Mouse (Mus musculus) cerebellum, adult 11-12 months (tissue): Measurements from ENCODE around the gene Gga1.

ENCODE experiments used
- DNase-seq: peaks from one replicate; pipeline ENCODE4 v3.0.0; 2022

Gga1 gene

GRCm38 (mm10) chr15:78914823-78915659, 38.1 kb downstream of the Gga1 start:
- peak; percentile 67 for DNase-seq

- DNase-seq, result peak; percentile 83
Measured at GRCm38 (mm10) chr15:78915660-78916017, 38.6 kb downstream of the Gga1 start.

GRCm38 (mm10) chr15:78916052-78916826, 39.2 kb downstream of the Gga1 start:
- peak; percentile 79 for DNase-seq

DNA sequence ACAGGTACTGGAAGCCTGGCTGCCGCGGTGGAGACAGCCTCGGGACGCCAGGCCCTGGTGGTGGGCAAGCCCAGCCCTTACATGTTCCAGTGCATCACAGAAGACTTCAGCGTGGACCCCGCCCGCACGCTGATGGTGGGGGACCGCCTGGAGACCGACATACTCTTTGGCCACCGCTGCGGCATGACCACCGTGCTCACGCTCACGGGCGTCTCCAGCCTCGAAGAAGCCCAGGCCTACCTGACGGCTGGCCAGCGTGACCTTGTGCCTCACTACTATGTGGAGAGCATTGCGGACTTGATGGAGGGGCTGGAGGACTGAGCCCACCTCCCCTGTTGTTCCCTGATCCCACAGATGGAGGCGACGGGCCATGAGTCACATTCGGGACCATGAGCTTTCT, 41.1 kb downstream of the Gga1 start:
- DNase-seq, result peak; percentile 60

DNA sequence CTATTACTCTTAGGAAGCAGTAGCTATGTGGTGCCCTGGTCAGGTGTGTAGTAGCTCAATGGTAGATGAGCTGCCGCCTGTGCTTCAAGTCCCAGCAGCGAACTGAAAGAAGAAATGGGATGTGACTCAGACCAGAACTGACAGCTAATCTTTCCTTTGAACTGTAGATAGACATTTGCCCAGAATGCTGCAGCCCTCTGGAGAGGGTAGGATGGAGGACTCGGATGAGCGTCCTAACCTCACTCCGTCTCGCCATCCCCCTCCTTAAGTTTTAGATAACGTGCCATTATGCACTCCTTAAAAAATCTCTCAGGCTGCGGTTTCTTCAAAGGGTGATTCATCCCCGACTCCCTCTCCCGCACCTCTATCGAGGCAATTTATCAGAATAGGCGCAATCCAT, 42.9 kb downstream of the Gga1 start:
- no peak for DNase-seq

GRCm38 (mm10) chr15:78922700-78923099, 45.7 kb downstream of the Gga1 start:
- no peak for DNase-seq

GRCm38 (mm10) chr15:78923585-78923984, 46.6 kb downstream of the Gga1 start:
- peak; percentile 35 for DNase-seq

- DNase-seq, result no peak
Measured at GRCm38 (mm10) chr15:78925129-78925528, 48.1 kb downstream of the Gga1 start.

- DNase-seq, result peak; percentile 85
Measured at GRCm38 (mm10) chr15:78926021-78926919, 49.3 kb downstream of the Gga1 start, which contains the start of gene Lgals1. Lgals1 (plus strand) TSS chr15:78926725.

DNA sequence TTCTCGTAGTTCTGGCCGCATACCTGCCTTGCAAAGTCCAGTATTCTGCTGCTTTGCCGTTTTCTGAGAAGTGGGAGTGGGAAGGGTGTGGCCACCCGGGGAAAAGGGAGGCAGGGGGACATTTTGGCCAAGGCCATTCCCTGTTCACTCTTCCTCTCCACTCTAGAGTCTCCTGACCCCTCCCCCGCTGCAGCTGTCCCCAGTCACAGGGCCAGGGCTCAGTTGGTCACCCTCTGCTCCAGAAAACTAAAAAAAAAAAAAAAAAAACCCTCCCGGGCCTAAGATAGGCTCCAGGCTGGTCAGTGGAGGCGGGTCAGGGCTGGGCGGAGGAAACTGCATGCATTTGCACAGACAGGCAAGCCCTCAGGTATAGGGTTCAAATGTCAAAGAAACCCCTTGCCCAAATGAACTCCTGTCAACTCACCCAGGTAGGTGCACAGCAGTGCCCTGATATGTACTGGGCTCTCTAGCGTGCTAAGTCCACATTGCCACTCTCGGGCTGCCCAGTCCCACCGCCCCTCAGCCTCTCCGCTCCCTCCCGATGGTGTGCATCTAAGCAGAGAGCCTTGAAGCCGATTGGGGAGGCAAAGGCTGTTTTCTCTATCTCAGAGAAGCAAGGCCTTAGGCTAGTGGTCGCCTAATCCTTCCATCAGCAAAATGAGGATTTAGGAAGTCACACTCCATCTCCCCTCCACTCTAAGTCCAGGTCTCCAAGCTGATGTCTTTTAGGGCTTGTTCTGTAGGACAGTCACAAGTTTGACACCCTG, 50.2 kb downstream of the Gga1 start:
- peak; percentile 63 for DNase-seq

DNA sequence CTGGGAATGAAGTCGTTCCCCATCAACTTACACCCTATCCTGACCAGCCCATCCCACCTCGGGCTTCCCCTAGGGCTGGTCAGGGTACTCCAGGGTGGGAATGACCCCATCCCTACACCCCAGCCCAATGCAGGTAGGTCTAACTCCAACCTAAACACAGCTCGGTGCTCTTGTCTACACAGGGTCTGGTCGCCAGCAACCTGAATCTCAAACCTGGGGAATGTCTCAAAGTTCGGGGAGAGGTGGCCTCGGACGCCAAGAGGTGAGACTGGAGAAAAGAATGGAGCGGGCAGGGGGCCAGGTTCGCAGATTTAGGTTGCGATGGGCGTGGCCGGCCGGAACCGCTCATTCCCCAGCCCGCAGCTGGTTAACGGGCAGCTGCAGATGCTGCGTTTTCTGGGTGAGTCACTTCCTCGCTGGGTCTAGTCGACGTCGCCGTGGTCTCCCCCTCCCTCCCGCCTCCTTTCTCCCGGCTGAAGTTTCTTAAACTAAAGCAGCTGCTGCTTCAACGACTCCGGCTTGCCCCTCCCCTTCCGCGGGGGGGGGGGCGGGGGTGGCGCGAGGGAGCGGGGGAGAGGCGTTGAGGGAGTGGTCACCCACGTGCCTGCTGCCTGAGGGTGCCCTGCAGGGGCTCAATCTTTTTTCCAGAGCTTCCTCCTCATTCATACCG, 50.9 kb downstream of the Gga1 start:
- DNase-seq, result peak; percentile 49

DNA sequence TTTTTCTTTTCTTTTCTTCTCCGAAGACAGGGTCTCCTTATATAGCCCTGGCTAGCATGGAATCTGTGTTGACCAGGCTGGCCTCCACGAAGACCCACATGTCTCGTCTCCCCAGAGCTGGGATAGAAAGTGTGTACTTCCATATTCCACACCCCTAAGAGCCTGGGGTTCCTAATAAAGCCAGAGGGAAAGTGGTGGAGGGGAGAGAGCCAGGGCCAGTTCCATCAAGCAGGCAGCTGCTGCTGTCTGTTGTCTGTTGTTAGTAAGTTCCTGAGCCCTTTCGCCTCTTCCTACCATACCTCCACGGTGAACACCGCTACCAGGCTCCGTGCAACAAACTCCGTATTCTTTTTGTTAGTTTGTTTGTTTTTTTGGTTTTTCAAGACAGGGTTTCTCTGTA, 51.5 kb downstream of the Gga1 start:
- no peak for DNase-seq

GRCm38 (mm10) chr15:78930192-78930706, 53.3 kb downstream of the Gga1 start:
- DNase-seq, result no peak

DNA sequence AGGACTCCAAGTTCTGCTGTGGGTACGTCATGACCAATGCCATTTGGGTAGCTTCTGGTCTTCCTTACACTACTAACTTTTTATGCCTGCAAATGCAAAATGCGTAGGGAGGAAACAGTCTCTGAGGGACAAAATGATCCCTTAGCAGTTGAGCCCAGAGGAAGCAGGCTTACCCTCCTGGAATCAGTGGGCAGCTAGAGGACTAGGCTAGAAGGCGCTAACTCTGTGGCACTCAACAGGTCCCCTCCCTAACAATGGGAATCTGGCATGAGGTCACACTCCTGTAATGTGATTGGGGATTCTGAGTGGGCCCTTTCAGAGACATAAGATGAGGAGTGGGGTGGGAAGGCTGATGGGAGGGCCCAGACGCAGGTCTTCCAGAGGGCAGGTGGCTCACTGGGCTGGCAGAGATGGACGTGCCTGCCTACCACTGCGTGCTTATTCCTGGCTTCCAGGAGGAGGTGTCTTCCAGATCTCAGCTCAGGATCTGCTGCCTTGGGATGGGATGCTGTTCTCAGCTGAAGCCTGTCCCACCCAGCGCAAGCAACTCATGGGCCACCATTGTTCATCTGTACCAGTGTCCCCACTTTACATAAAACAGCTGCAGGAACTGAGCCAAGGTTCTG, 53.9 kb downstream of the Gga1 start:
- DNase-seq, result no peak

GRCm38 (mm10) chr15:78931577-78931976, 54.6 kb downstream of the Gga1 start:
- DNase-seq, result peak; percentile 52

GRCm38 (mm10) chr15:78934784-78935320, 57.9 kb downstream of the Gga1 start, which contains the start of gene Nol12:
Nol12 (plus strand) TSS chr15:78934933.
- DNase-seq, result peak; percentile 82

DNA sequence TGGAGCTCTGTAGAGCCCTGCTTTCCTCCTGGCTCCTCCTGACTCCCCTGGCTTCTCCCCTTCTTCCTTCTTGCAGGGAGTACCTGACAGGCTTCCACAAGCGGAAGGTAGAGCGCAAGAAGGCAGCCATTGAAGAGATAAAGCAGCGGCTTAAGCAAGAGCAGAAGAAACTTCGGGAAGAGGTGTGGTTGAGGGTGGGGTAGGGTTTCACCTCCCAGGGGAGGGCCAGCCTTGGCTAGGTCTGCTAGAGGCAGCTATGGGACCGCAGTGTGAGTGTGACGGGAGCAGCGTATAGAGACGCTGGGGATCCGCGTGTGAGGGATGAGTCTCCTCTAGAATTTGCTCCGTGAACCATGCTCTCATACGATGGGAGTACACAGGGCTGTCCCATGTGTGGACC, 59.4 kb downstream of the Gga1 start:
- no peak for DNase-seq

GRCm38 (mm10) chr15:78937311-78937710, 60.3 kb downstream of the Gga1 start:
- no peak for DNase-seq

GRCm38 (mm10) chr15:78937963-78938362, 61.0 kb downstream of the Gga1 start:
- DNase-seq, result peak; percentile 37

DNA sequence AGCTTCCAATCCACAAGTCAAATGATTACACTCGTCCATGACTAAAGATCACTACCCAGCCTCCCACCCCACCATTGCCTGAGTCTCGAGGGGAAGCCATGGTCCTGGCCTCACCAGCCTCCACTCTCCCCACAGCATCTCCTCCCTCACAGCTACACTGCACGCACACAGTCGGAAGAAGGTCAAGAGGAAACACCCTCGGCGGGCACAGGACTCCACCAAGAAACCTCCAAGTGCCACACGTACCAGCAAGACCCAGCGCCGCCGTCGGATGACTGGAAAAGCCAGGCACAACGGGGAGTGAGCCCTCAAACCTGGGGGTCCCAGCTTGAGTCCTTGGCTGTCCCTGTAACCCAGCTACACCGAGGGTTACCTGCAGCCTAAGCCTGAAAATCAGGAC, 63.3 kb downstream of the Gga1 start:
- no peak for DNase-seq

DNA sequence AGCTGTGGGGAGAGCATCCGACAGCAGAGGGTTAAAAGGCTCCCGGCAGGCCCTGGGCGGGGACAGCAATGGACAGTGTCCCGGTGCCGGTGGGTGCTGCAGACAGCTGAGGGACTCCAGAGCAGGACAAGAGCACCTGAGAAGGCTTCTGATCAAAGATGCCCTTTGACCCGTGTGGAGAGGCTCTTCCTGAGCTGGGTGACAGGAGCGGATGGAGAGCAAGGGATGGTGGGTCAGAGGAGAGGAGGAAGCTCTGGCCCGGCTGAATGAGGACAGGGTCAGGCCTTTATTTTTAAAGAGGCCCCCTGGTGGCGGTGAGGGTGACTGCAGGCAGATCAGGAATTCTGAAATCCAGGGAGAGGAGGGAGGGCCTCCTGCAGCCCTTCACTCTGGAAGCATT, 65.7 kb downstream of the Gga1 start:
- DNase-seq, result peak; percentile 86
